Mouse (Mus musculus) erythroblast, embryonic 14.5 days (primary cell): Measurements from ENCODE around the gene Napepld. TPM values are rescaled to one million over a fixed set of nuclear protein-coding genes. Genes with fewer than 3 reads are reported as not detected.
A peak's percentile ranks its signal among the peaks of the same experiment; 100 is the strongest.
"Not testable (repeated sequence)": the region's sequence is repeated elsewhere in the genome, so short reads cannot be mapped to it uniquely, and the experiment has no call there.

Source experiments
- H3K27me3 ChIP-seq: 2 replicates; pipeline ENCODE4 v1.6.1; 2012; ENCODE audit warnings: inconsistent platforms; ENCODE audit not compliant: control insufficient read depth
- H3K36me3 ChIP-seq: 2 replicates; pipeline ENCODE4 v1.6.1; 2012; ENCODE audit warnings: mild to moderate bottlenecking, inconsistent platforms; ENCODE audit not compliant: control insufficient read depth
- H3K4me1 ChIP-seq: 2 replicates; pipeline ENCODE4 v1.6.1; 2012; ENCODE audit warnings: inconsistent platforms; ENCODE audit not compliant: control insufficient read depth
- H3K4me3 ChIP-seq: replicated peaks from 2 replicates; pipeline ENCODE3; 2012; ENCODE audit warnings: moderate library complexity, mild to moderate bottlenecking, inconsistent platforms
- H3K9me3 ChIP-seq: 2 replicates; pipeline ENCODE4 v1.6.1; 2012; ENCODE audit warnings: low read length, inconsistent platforms, mixed read lengths; ENCODE audit not compliant: control insufficient read depth
- GATA1 ChIP-seq: IDR thresholded peaks from 2 replicates; pipeline ENCODE4 v1.6.1; 2012; ENCODE audit warnings: low read length, inconsistent platforms, mixed read lengths
- TAL1 ChIP-seq: IDR thresholded peaks from 3 replicates; pipeline ENCODE4 v1.6.1; 2012; ENCODE audit warnings: low read length, inconsistent platforms, mixed read lengths
- polyA plus RNA-seq: library from polyadenylated mRNA; stranded (reverse); fragments of >175 nt; gene quantifications from 2 replicates; pipeline ENCODE4 v1.2.3, GENCODE M21; 2012

Gene Napepld
- polyA plus RNA-seq, 1 experiment = 0.06 TPM

GRCm38 (mm10) chr5:21717165-21717715, 16.0 kb upstream of the Napepld start:
- no peak overlapping the region for H3K4me3 ChIP-seq
- 0 out of 2 replicates have a peak, but pooled peaks cover under 1% of the 10 kb centered on the region for H3K4me1 ChIP-seq
- H3K36me3 ChIP-seq = no peaks in the 10 kb centered on the region
- H3K27me3 ChIP-seq = peaks cover 2% of the 10 kb centered on the region
- no peaks in the 10 kb centered on the region for H3K9me3 ChIP-seq
- TF ChIP-seq GATA1 (no peak), TAL1 (no peak)

GRCm38 (mm10) chr5:21714447-21714846, 13.3 kb upstream of the Napepld start:
- H3K27me3 ChIP-seq = peaks cover 11% of the 10 kb centered on the region
- no peak for TF ChIP-seq GATA1
- TF ChIP-seq TAL1 = no peak
- H3K4me1 ChIP-seq = 0 out of 2 replicates have a peak, but pooled peaks cover 3% of the 10 kb centered on the region
- H3K4me3 ChIP-seq = no peak overlapping the region
- H3K9me3 ChIP-seq = no peaks in the 10 kb centered on the region
- no peaks in the 10 kb centered on the region for H3K36me3 ChIP-seq

DNA sequence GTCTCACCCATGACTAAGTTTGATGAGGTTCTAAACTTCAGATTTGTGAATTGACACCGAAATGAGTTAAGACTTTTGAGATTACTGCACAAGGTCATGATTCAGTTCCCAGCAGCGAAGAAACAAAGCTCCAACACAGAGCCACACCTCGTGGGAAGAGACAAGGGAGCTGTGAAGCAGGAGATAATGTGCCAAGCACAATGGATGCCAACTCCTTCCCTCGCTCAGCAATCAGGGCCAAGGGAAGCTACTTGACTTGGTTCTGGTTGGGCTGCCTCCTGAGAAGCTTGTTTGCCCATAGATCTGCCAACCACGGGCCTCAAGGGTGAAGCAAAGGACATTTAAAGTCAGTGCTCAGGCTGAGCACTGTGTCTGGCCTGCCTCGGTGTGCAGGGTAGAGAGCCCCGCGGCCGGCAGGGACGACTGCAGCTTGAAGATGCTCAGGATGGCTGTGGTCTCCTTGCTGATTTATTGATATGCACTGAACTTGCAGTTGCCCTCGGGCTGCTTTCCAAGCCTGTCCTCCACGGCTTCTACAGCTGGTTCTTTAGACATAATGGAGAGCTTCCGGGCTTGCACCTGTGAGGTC, 11.0 kb upstream of the Napepld start:
- no peaks in the 10 kb centered on the region for H3K36me3 ChIP-seq
- TF ChIP-seq TAL1 = no peak
- no peak for TF ChIP-seq GATA1
- H3K4me1 ChIP-seq = 0 out of 2 replicates have a peak, but pooled peaks cover 3% of the 10 kb centered on the region
- no peaks in the 10 kb centered on the region for H3K9me3 ChIP-seq
- peaks cover 11% of the 10 kb centered on the region for H3K27me3 ChIP-seq
- no peak overlapping the region for H3K4me3 ChIP-seq

- peaks cover 10% of the 10 kb centered on the region for H3K4me1 ChIP-seq
These were observed 6.8 kb upstream of the Napepld start for GRCm38 (mm10) chr5:21708011-21708410.

GRCm38 (mm10) chr5:21706546-21706945, 5.3 kb upstream of the Napepld start:
- Histone ChIP-seq H3K4me3 (no peak overlapping the region), H3K4me1 (peaks cover 22% of the 10 kb centered on the region), H3K36me3 (no peaks in the 10 kb centered on the region), H3K27me3 (peaks cover 4% of the 10 kb centered on the region), H3K9me3 (0 out of 2 replicates have a peak, but pooled peaks cover 2% of the 10 kb centered on the region)
- TF ChIP-seq GATA1 (no peak), TAL1 (no peak)

More at GRCm38 (mm10) chr5:21708011-21708410, 6.8 kb upstream of the Napepld start:
- not testable (repeated sequence) for H3K36me3 ChIP-seq, H3K4me3 ChIP-seq, H3K9me3 ChIP-seq
- H3K27me3 ChIP-seq = peaks cover 11% of the 10 kb centered on the region

- no peaks in the 10 kb centered on the region for H3K36me3 ChIP-seq
- no peak for TF ChIP-seq GATA1
- no peak for TF ChIP-seq TAL1
- H3K4me1 ChIP-seq = peaks cover 32% of the 10 kb centered on the region
These were observed 2.5 kb upstream of the Napepld start for GRCm38 (mm10) chr5:21703708-21704107.

GRCm38 (mm10) chr5:21702873-21703475, 1.8 kb upstream of the Napepld start:
- H3K4me3 ChIP-seq = no peak overlapping the region
- TF ChIP-seq TAL1 (no peak), GATA1 (no peak)

More at GRCm38 (mm10) chr5:21703708-21704107, 2.5 kb upstream of the Napepld start:
- H3K4me3 ChIP-seq = no peak overlapping the region
- no peaks in the 10 kb centered on the region; the same call in 1 of the 2 replicates for H3K27me3 ChIP-seq
- H3K9me3 ChIP-seq = 0 out of 2 replicates have a peak, but pooled peaks cover 2% of the 10 kb centered on the region

GRCm38 (mm10) chr5:21702009-21702364, 791 bp upstream of the Napepld start:
- Histone ChIP-seq H3K4me1 (peaks cover 32% of the 10 kb centered on the region), H3K9me3 (0 out of 2 replicates have a peak, but pooled peaks cover 2% of the 10 kb centered on the region), H3K27me3 (no peaks in the 10 kb centered on the region), H3K4me3 (peak overlapping the region; percentile 92), H3K36me3 (no peaks in the 10 kb centered on the region)
- TF ChIP-seq GATA1 (no peak), TAL1 (no peak)

More at GRCm38 (mm10) chr5:21702873-21703475, 1.8 kb upstream of the Napepld start:
- H3K4me1 ChIP-seq = peaks cover 32% of the 10 kb centered on the region
- H3K27me3 ChIP-seq = no peaks in the 10 kb centered on the region
- no peaks in the 10 kb centered on the region for H3K36me3 ChIP-seq
- H3K9me3 ChIP-seq = 0 out of 2 replicates have a peak, but pooled peaks cover 2% of the 10 kb centered on the region

DNA sequence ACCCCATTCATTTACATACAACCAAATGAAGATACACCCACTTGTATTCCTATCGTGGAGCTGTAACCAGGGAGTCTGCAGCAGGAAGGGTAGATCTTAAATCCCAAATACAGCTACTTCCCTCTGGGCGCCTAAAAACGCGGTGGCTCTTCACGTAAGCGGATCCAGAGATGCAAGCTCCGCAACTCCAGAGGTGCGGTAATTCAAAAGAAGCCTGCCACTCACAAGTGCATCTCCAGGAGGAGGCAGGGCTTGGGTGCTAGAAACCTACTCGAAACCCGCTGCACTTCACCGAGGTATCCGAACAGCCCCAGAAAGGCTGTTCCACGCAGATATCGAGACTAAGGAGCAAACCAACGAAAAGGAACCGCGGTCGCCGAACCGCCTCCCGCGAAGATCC, 262 bp downstream of the Napepld start:
- Histone ChIP-seq H3K36me3 (no peaks in the 10 kb centered on the region), H3K9me3 (no peaks in the 10 kb centered on the region), H3K4me1 (peaks cover 32% of the 10 kb centered on the region), H3K4me3 (peak overlapping the region; percentile 92), H3K27me3 (no peaks in the 10 kb centered on the region)
- TF ChIP-seq GATA1 = no peak
- TF ChIP-seq TAL1 = no peak
